Mouse (Mus musculus) thymus, postnatal 36 days (tissue): Measurements from ENCODE around the gene Dennd2a.

ENCODE experiments used
- DNase-seq, 2 experiments: peaks; one replicate each; pipeline ENCODE4 v3.0.0; 2022; ENCODE audit warnings: mixed read lengths in 2 of 2

The Dennd2a gene

DNA sequence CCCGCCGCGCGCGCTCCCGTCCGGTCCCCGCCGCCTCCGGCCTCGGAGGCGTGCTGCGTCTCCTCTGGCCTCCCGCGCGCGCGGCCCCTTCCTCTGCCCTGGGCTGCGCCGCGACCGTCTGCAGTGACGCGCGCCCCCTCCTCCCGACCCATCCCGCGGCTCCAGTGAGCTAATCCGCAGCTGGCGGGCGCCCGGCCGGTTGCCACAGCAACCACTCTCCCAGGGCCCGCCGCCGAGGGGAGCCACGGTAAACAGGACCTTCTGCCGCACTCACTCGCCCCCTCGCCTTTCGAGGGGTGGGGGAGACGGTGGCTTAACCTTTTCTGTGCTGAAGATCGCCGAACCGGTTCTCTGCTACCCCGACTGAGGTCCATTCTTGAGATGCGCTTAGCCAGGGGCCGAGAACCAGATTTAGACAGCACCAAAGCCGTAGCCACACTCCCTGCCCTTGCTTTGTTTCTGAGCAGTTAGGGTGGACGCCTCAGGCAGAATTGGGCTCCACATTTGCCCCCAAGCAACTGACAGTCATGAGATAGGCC lies at the start of gene Dennd2a:
Dennd2a (minus strand) TSS at position 145 of the 539 bp plus-strand sequence.
- peak; percentile 35 to 53 for DNase-seq

DNA sequence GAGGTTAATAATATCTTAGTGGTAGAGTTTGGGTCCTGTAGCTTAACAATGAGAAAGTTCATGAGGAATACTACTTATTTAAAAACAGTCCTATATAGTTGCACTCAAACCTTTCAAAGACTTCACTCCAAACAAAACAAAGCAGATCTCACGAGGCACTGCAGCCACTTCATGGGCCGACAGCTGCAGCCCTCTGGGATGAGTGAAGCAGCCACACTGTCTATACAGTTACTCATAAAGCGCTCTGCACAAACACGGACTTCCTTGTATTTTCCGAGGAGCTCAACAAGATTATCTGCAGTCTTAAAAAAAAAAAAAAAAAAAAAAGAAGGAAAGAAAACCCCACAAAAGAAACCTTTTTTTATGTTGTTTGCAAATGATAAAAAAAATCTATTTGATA lies 49.7 kb upstream of the Dennd2a start:
- DNase-seq = no peak

- peak; percentile 25 to 35 for DNase-seq
Observed at GRCm38 (mm10) chr6:39606862-39607261, 49.2 kb upstream of the Dennd2a start.

GRCm38 (mm10) chr6:39606056-39606455 lies 48.4 kb upstream of the Dennd2a start:
- DNase-seq = no peak

DNA sequence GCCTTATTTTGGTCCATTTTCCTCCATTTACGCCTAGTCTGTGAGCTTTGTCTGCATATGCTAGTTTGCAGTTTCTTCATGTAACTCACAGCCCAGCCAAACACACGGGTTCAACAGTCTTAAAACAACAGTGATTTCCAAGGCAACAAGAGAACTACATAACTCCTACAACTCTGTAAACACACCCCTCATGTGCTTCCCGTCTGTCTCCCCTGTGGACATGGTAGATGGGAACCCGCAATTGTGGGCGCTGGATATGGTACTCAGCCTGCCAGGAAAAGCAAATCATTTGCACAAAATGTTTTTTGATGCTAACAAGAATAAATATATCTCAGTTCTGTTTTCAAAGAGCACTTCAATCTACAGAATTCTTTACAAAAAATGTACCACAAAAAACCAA lies 46.9 kb upstream of the Dennd2a start:
- no peak for DNase-seq

GRCm38 (mm10) chr6:39601828-39602227 lies 44.2 kb upstream of the Dennd2a start:
- no peak for DNase-seq

- no peak for DNase-seq
Observed at GRCm38 (mm10) chr6:39600851-39601250, 43.2 kb upstream of the Dennd2a start.

- peak; percentile 91 for DNase-seq
Observed at GRCm38 (mm10) chr6:39592401-39593214, 34.9 kb upstream of the Dennd2a start, which contains the start of gene Ndufb2. Gene Ndufb2 (plus strand): TSS chr6:39592574.

GRCm38 (mm10) chr6:39591481-39591880 lies 33.8 kb upstream of the Dennd2a start:
- DNase-seq = no peak

GRCm38 (mm10) chr6:39585517-39585916 lies 27.9 kb upstream of the Dennd2a start, which contains the start of gene Gm42420:
Gene Gm42420 (plus strand): TSS chr6:39585753.
- DNase-seq = no peak

GRCm38 (mm10) chr6:39581087-39581784 lies 23.6 kb upstream of the Dennd2a start:
- DNase-seq = no peak

- no peak for DNase-seq
Observed at GRCm38 (mm10) chr6:39580558-39580957, 22.9 kb upstream of the Dennd2a start.

GRCm38 (mm10) chr6:39579552-39579951 lies 21.9 kb upstream of the Dennd2a start:
- no peak for DNase-seq

DNA sequence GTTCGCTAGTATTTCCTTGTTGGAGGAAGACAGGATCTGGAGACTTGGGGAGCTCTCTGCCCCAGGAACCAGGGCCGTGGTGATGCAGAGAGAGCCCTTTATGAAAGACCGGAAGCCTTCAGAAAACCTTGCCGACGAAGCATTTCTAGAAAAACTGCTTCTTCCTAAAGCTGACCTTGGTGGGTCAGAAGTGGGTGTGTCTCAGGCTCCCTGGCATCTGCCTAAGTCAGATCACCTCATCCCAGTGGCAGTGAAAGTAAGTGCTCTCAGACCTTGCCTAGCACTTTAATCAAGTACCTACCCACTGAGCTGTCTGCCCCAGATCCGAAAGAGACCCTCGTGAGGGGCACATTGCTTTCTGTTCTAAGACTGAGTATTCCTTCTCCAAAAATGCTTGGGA lies 17.3 kb upstream of the Dennd2a start:
- DNase-seq = no peak

DNA sequence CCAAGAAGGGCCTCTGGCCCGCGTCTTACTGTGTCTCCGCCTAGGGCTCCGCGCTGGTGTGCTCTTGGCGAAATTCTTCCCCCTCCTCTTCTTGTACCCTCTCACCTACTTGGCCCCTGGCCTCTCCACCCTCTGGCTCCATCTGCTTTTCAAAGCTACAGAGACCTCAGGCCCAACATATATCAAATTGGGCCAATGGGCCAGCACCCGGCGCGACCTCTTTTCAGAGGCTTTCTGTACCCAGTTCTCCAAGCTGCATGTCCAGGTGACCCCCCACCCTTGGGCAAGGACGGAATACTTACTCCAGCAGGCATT lies 16.8 kb upstream of the Dennd2a start:
- DNase-seq = peak in 1 of 2 experiments; percentile 30

- DNase-seq = peak; percentile 77 to 85
Observed at GRCm38 (mm10) chr6:39573791-39574554, 16.3 kb upstream of the Dennd2a start, which contains the start of gene Adck2. Gene Adck2 (plus strand): TSS chr6:39573873.

DNA sequence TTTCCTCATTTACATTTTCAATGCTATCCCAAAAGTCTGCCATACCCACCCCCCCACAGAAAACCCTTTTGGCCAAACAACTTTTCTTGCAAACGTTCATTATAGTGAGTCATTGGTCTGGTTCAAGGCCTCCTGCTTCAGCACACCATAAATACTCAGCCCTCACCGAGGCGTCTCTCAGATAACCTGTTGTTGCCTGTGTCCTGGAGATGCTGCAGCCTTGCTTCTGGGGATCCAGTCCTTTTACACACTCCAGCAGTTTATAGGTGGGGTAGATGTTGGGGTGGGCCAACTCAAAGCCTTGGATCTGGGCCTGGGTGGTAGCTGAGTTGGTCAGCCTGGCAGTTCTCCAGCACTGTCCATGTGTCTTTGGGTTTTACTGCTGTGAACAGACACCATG lies 12.8 kb upstream of the Dennd2a start:
- no peak for DNase-seq

- no peak for DNase-seq
Observed at GRCm38 (mm10) chr6:39567528-39567927, 9.9 kb upstream of the Dennd2a start.

DNA sequence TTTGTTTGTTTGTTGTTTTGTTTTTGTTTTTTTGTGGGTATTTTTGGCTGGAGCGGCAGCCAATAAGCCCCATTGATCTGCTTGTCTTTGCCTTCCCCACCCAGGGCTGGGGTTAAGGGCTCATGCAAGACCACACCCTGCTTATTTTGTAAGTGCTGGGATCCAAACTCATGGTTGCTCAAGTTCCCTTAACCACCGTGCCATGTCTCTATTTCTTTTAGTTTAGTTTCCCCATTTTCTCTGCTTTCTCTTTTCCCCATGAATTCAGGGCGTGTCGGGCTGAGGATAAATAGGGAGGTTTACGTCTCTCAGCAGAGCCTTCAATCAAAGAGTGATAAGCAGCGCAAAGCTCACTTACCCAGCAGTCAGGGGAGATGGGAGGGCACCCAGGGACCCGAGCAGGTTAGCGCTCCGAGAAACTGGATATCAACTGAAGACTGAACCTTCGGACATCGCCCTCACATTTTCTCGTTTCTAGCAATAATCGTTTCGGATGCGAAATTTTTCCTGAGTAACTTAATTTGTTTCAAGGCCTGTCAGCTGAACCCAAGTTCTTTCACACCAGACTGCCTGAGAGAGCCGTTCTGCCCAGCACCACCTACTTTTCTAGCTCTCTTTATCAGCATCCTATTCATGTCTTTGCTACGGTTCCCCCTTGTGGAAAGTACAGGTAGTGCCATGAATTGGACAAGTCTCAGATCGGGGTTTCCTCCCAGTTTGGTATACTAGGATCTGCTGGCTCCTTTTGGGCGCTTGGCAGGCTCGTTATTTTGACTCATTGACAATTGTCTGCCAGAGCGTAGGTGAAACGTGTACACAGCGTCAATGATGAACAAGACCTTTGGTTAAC lies 4.7 kb upstream of the Dennd2a start:
- peak; percentile 42 to 51 for DNase-seq

DNA sequence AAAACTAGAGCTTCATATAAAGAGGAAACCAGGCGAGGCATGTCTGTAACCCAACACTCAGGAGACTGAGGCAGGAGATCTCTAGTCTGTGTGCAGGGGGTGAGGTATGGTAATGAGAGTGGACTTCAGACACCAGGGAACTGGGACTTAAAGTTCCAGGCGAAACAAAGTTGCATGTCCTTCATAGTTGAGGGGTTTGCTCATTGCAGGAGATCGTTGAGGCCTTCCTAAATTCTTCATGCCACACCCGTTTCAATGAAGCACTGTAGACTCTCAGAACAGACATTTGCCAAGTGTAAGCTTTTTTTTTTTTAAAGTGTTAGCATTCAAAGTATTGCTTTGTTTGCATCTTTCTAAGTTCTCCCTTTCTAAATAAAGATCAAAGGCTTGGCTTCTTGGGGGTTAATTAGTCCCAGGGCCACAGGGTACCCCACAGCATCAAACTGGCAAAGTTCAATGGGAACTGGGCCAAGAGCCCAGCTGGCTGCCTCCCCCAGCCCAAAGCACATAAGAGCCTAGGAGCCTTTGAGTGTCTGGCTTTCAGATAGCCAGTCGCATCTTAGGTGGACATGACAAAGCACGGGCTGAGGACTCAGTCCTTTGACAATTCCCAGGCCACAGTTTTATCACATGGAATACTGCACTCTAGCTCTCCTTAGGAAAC lies 1.7 kb upstream of the Dennd2a start:
- no peak for DNase-seq

GRCm38 (mm10) chr6:39556900-39557659 lies 587 bp downstream of the Dennd2a start:
- DNase-seq = peak; percentile 17 to 27
